Mouse (Mus musculus): ENCODE data around the gene Pxdn. TPM values are rescaled to one million over a fixed set of nuclear protein-coding genes. Genes with fewer than 3 reads are reported as not detected.

Gene Pxdn
- polyA plus RNA-seq, 2 experiments: 3.0 to 3.2 TPM

GRCm38 (mm10) chr12:29986241-29986640 lies 48.8 kb downstream of the Pxdn start:
- Histone ChIP-seq H3K4me3 (ENCODE audit: insufficient read depth in 1 of 2, low read depth in 2 of 2, low read length in 2 of 2) (no peak overlapping the region), H3K4me1 (replicated peaks; ENCODE audit: control insufficient read depth in 2 of 2, insufficient read depth in 2 of 2, low read length in 1 of 2) (no peaks in the 10 kb centered on the region), H3K9ac (replicated peaks) (no peak overlapping the region), H3K4me2 (ENCODE audit: low read depth) (no peak overlapping the region), H3K27ac (no peak overlapping the region), H3K9me3 (ENCODE audit: control insufficient read depth, low read length) (no peaks in the 10 kb centered on the region), H3K27me3 (ENCODE audit: control insufficient read depth, insufficient read depth, low read length) (no peaks in the 10 kb centered on the region), H3K36me3 (replicated peaks; ENCODE audit: control insufficient read depth, insufficient read depth, low read depth) (no peaks in the 10 kb centered on the region)
- no peak for DNase-seq (ENCODE audit: low read depth in 3 of 3, low spot score in 3 of 3)
- TF ChIP-seq CTCF (IDR thresholded peaks at IDR 0.05; ENCODE audit: low read depth): no peak
- TF ChIP-seq EP300 (IDR thresholded peaks at IDR 0.05; ENCODE audit: low read depth): no peak
- ATAC-seq (ENCODE audit: insufficient read depth): no peak
- WGBS (ENCODE audit: insufficient replicate concordance): 72% methylated on average over 10 of the region's 10 CpGs

- 60% methylated on average over 5 of the region's 5 CpGs for WGBS (ENCODE audit: insufficient replicate concordance)
- Histone ChIP-seq H3K4me3 (ENCODE audit: insufficient read depth in 1 of 2, low read depth in 2 of 2, low read length in 2 of 2) (no peak overlapping the region), H3K9ac (replicated peaks) (no peak overlapping the region), H3K27ac (no peak overlapping the region), H3K9me3 (ENCODE audit: control insufficient read depth, low read length) (no peaks in the 10 kb centered on the region), H3K4me1 (replicated peaks; ENCODE audit: control insufficient read depth in 2 of 2, insufficient read depth in 2 of 2, low read length in 1 of 2) (no peaks in the 10 kb centered on the region), H3K36me3 (replicated peaks; ENCODE audit: control insufficient read depth, insufficient read depth, low read depth) (no peaks in the 10 kb centered on the region), H3K4me2 (ENCODE audit: low read depth) (no peak overlapping the region), H3K27me3 (ENCODE audit: control insufficient read depth, insufficient read depth, low read length) (no peaks in the 10 kb centered on the region)
- DNase-seq (ENCODE audit: low read depth in 3 of 3, low spot score in 3 of 3) (no peak), ATAC-seq (ENCODE audit: insufficient read depth) (no peak)
- TF ChIP-seq EP300 (IDR thresholded peaks at IDR 0.05; ENCODE audit: low read depth) (no peak), CTCF (IDR thresholded peaks at IDR 0.05; ENCODE audit: low read depth) (no peak)
These were observed 61.5 kb downstream of the Pxdn start for GRCm38 (mm10) chr12:29998895-29999294.

GRCm38 (mm10) chr12:30001951-30002350 lies 64.5 kb downstream of the Pxdn start:
- Histone ChIP-seq H3K27ac (no peak overlapping the region), H3K9me3 (ENCODE audit: control insufficient read depth, low read length) (no peaks in the 10 kb centered on the region), H3K27me3 (ENCODE audit: control insufficient read depth, insufficient read depth, low read length) (no peaks in the 10 kb centered on the region), H3K36me3 (replicated peaks; ENCODE audit: control insufficient read depth, insufficient read depth, low read depth) (no peaks in the 10 kb centered on the region), H3K4me1 (replicated peaks; ENCODE audit: control insufficient read depth in 2 of 2, insufficient read depth in 2 of 2, low read length in 1 of 2) (no peaks in the 10 kb centered on the region), H3K9ac (replicated peaks) (no peak overlapping the region), H3K4me3 (ENCODE audit: insufficient read depth in 1 of 2, low read depth in 2 of 2, low read length in 2 of 2) (no peak overlapping the region), H3K4me2 (ENCODE audit: low read depth) (no peak overlapping the region)
- DNase-seq (ENCODE audit: low read depth in 3 of 3, low spot score in 3 of 3): no peak
- TF ChIP-seq EP300 (IDR thresholded peaks at IDR 0.05; ENCODE audit: low read depth) (no peak), CTCF (IDR thresholded peaks at IDR 0.05; ENCODE audit: low read depth) (no peak)
- ATAC-seq (ENCODE audit: insufficient read depth): no peak
- WGBS (ENCODE audit: insufficient replicate concordance): 83% methylated on average over 16 of the region's 16 CpGs

DNA sequence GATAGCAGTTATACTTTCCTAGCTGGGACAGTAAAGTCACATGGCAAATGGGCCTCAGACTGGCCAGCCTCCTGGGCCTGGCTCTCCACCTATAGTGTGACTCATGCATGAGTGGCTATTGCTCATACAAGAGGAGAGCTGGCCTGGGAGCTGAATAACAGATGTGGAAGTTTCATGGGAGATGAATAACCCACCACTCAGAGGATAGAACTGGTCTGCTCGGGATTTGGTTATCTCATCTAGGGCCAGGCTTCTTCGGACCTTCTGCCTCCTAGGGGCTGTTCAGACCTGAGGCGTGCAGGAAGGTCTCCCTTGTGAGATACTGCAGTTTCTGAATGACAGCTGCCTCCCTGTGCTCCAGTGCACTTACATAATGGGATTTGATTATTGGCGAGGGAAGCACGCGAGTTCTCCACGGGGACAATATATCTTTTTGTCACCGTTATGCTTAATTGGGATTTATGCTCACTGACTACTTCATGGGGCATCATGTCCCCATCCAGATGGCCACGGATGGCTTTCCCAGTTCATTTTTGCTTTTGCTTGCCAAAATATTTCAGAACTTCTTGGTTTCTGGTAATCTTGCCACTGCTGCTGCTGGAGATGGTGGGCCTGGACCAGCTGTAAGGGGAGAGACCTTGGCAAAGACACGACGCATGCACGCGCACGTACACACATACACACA lies 66.4 kb downstream of the Pxdn start:
- Histone ChIP-seq H3K36me3 (replicated peaks; ENCODE audit: control insufficient read depth, insufficient read depth, low read depth) (no peaks in the 10 kb centered on the region), H3K27me3 (ENCODE audit: control insufficient read depth, insufficient read depth, low read length) (no peaks in the 10 kb centered on the region), H3K9me3 (ENCODE audit: control insufficient read depth, low read length) (no peaks in the 10 kb centered on the region), H3K9ac (replicated peaks) (no peak overlapping the region), H3K4me3 (ENCODE audit: insufficient read depth in 1 of 2, low read depth in 2 of 2, low read length in 2 of 2) (no peak overlapping the region), H3K4me1 (replicated peaks; ENCODE audit: control insufficient read depth in 2 of 2, insufficient read depth in 2 of 2, low read length in 1 of 2) (no peaks in the 10 kb centered on the region), H3K27ac (no peak overlapping the region), H3K4me2 (ENCODE audit: low read depth) (no peak overlapping the region)
- TF ChIP-seq CTCF (IDR thresholded peaks at IDR 0.05; ENCODE audit: low read depth) (no peak), EP300 (IDR thresholded peaks at IDR 0.05; ENCODE audit: low read depth) (no peak)
- WGBS (ENCODE audit: insufficient replicate concordance): 70% methylated on average over 14 of the region's 14 CpGs
- DNase-seq (ENCODE audit: low read depth in 3 of 3, low spot score in 3 of 3) (no peak), ATAC-seq (ENCODE audit: insufficient read depth) (no peak)

GRCm38 (mm10) chr12:30004365-30004723 lies 66.9 kb downstream of the Pxdn start:
- no peaks in the 10 kb centered on the region for H3K36me3 ChIP-seq (replicated peaks; ENCODE audit: control insufficient read depth, insufficient read depth, low read depth)
- H3K27me3 ChIP-seq (ENCODE audit: control insufficient read depth, insufficient read depth, low read length): no peaks in the 10 kb centered on the region
- no peak for TF ChIP-seq CTCF (IDR thresholded peaks at IDR 0.05; ENCODE audit: low read depth)
- TF ChIP-seq EP300 (IDR thresholded peaks at IDR 0.05; ENCODE audit: low read depth): no peak
- H3K4me3 ChIP-seq (ENCODE audit: insufficient read depth in 1 of 2, low read depth in 2 of 2, low read length in 2 of 2): no peak overlapping the region
- H3K9ac ChIP-seq (replicated peaks): no peak overlapping the region
- no peaks in the 10 kb centered on the region for H3K9me3 ChIP-seq (ENCODE audit: control insufficient read depth, low read length)
- 53% methylated on average over 5 of the region's 5 CpGs for WGBS (ENCODE audit: insufficient replicate concordance)
- no peak overlapping the region for H3K4me2 ChIP-seq (ENCODE audit: low read depth)
- H3K4me1 ChIP-seq (replicated peaks; ENCODE audit: control insufficient read depth in 2 of 2, insufficient read depth in 2 of 2, low read length in 1 of 2): no peaks in the 10 kb centered on the region
- DNase-seq (ENCODE audit: low read depth in 3 of 3, low spot score in 3 of 3) (no peak), ATAC-seq (ENCODE audit: insufficient read depth) (no peak)
- no peak overlapping the region for H3K27ac ChIP-seq

All from liver, embryonic 14.5 days (tissue).